Mouse (Mus musculus) heart, adult 2 months (tissue): ENCODE results near the gene Fam104a. TPM values are rescaled to one million over a fixed set of nuclear protein-coding genes. Genes with fewer than 3 reads are reported as not detected.

ENCODE experiments used
- DNase-seq, 2 experiments: peaks; one replicate each; pipeline ENCODE4 v3.0.0; 2021
- H3K27ac ChIP-seq: fragments of 200-600 bp; 2 replicates; pipeline ENCODE4 v1.8.1; 2022
- H3K27me3 ChIP-seq: fragments of 200-500 bp; 2 replicates; pipeline ENCODE4 v1.6.1; 2012; ENCODE audit warnings: mild to moderate bottlenecking, low read length, inconsistent platforms, mixed read lengths; ENCODE audit not compliant: control insufficient read depth, insufficient read depth
- H3K36me3 ChIP-seq: fragments of 200-500 bp; 2 replicates; pipeline ENCODE4 v1.6.1; 2012; ENCODE audit warnings: low read length, inconsistent platforms; ENCODE audit not compliant: control insufficient read depth, insufficient read depth
- H3K4me1 ChIP-seq: fragments of 200-500 bp; 2 replicates; pipeline ENCODE4 v1.6.1; 2011; ENCODE audit warnings: low read length; ENCODE audit not compliant: control insufficient read depth, insufficient read depth
- H3K4me3 ChIP-seq: fragments of 200-600 bp; 2 replicates; pipeline ENCODE4 v1.8.1; 2022
- H3K79me2 ChIP-seq: fragments of 200-500 bp; replicated peaks from 2 replicates; pipeline ENCODE4 v1.6.1; 2012; ENCODE audit warnings: mild to moderate bottlenecking, inconsistent platforms, low read length, moderate library complexity, mixed read lengths; ENCODE audit not compliant: control insufficient read depth, insufficient read depth
- H3K9ac ChIP-seq: fragments of 200-500 bp; 2 replicates; pipeline ENCODE4 v1.6.1; 2012; ENCODE audit warnings: low read depth, mild to moderate bottlenecking, control low read depth, inconsistent platforms, low read length, mixed read lengths
- CTCF ChIP-seq: fragments of 200-600 bp; IDR thresholded peaks from 2 replicates; pipeline ENCODE4 v1.8.1; 2022; ENCODE audit warnings: antibody characterized with exemption, mild to moderate bottlenecking, moderate library complexity
- EP300 ChIP-seq: fragments of 200-500 bp; IDR thresholded peaks from 2 replicates; pipeline ENCODE4 v1.6.1; 2011; ENCODE audit warnings: low read depth, low read length, control low read depth; ENCODE audit not compliant: insufficient read depth
- POLR2A ChIP-seq: fragments of 200-500 bp; IDR thresholded peaks from 2 replicates; pipeline ENCODE4 v1.6.1; 2011; ENCODE audit warnings: mild to moderate bottlenecking, low read depth, low read length, control low read depth; ENCODE audit not compliant: insufficient read depth
- WGBS: fragments of 180-500 bp; shearing (Covaris S2); methylation state at CpG from one replicate; pipeline ENCODE4 v1.1.7; 2018; 5-methylcytosine and 5-hydroxymethylcytosine counted together
- intact Hi-C: fragments of 180-260 bp; cut with DNase I; formaldehyde crosslinking; loops from one replicate; pipeline ENCODE4 v1.15.1; 2025
- polyA plus RNA-seq: library from polyadenylated mRNA; depleted of rRNA; stranded (reverse); fragments of >200 nt; gene quantifications from 2 replicates; pipeline ENCODE4 v1.2.3, GENCODE M21; 2012
- total RNA-seq, 2 experiments: library from RNA; stranded (reverse); gene quantifications; 2 replicates each; pipeline ENCODE4 v1.2.3; 2021

The Fam104a gene
- total and polyA plus RNA-seq, 3 experiments: 12.4 to 16.4 (median 15.3) TPM

- H3K9ac ChIP-seq: no peak overlapping the region
- no peaks in the 10 kb centered on the region for H3K79me2 ChIP-seq
- H3K4me1 ChIP-seq: peaks cover 10% of the 10 kb centered on the region
- no peak overlapping the region for H3K4me3 ChIP-seq
- WGBS: 85% methylated on average over 19 of the region's 19 CpGs
- H3K27me3 ChIP-seq: no peaks in the 10 kb centered on the region
- TF ChIP-seq CTCF: no peak
- no peak for TF ChIP-seq POLR2A
- intact Hi-C loops: no loop called here
- DNase-seq: no peak
- no peak overlapping the region for H3K27ac ChIP-seq
- no peaks in the 10 kb centered on the region for H3K36me3 ChIP-seq
These were observed 24.8 kb upstream of the Fam104a start for GRCm38 (mm10) chr11:113708629-113709213.

- H3K79me2 ChIP-seq: no peaks in the 10 kb centered on the region
- H3K36me3 ChIP-seq: no peaks in the 10 kb centered on the region
- no peaks in the 10 kb centered on the region for H3K27me3 ChIP-seq
- peaks cover 10% of the 10 kb centered on the region for H3K4me1 ChIP-seq
- no peak overlapping the region for H3K27ac ChIP-seq
- intact Hi-C loops: no loop called here
- H3K4me3 ChIP-seq: no peak overlapping the region
- 70% methylated on average over 15 of the region's 15 CpGs for WGBS
- DNase-seq: no peak
- TF ChIP-seq CTCF (no peak), POLR2A (no peak), EP300 (no peak)
- no peak overlapping the region for H3K9ac ChIP-seq
These were observed 22.2 kb upstream of the Fam104a start for GRCm38 (mm10) chr11:113705966-113706652.

- H3K79me2 ChIP-seq: no peaks in the 10 kb centered on the region
- H3K4me1 ChIP-seq: peaks cover 3% of the 10 kb centered on the region; the same call in 1 of the 2 replicates
- TF ChIP-seq CTCF (peak; percentile 99), POLR2A (no peak), EP300 (peak; percentile 98)
- 24% methylated on average over 5 of the region's 5 CpGs for WGBS
- no peak overlapping the region for H3K4me3 ChIP-seq
- no peak overlapping the region for H3K9ac ChIP-seq
- intact Hi-C loops: loop anchor here (1.0 to 5.0 kb wide), 3 partner anchors 47 to 526 kb away; partner anchors contain the start of gene Cdc42ep4
- no peaks in the 10 kb centered on the region for H3K27me3 ChIP-seq
- no peaks in the 10 kb centered on the region for H3K36me3 ChIP-seq
- peak; percentile 77 to 85 for DNase-seq
- H3K27ac ChIP-seq: no peak overlapping the region
These were observed 19.8 kb upstream of the Fam104a start for GRCm38 (mm10) chr11:113703758-113704157.

GRCm38 (mm10) chr11:113699643-113700042 lies 15.7 kb upstream of the Fam104a start:
- 89% methylated on average over 7 of the region's 7 CpGs for WGBS
- Histone ChIP-seq H3K9ac (no peak overlapping the region), H3K79me2 (no peaks in the 10 kb centered on the region), H3K27ac (no peak overlapping the region), H3K4me1 (peaks cover 3% of the 10 kb centered on the region; the same call in 1 of the 2 replicates), H3K36me3 (no peaks in the 10 kb centered on the region), H3K27me3 (no peaks in the 10 kb centered on the region), H3K4me3 (no peak overlapping the region)
- DNase-seq: no peak
- intact Hi-C loops: loop anchor here (5.0 kb wide), 1 partner anchor 522 kb away; no protein-coding TSS in a partner anchor
- TF ChIP-seq CTCF: no peak
- no peak for TF ChIP-seq POLR2A
- TF ChIP-seq EP300: no peak

- Histone ChIP-seq H3K27me3 (no peaks in the 10 kb centered on the region), H3K27ac (peak overlapping the region; percentile 4; the same call in 1 of the 2 replicates), H3K79me2 (no peaks in the 10 kb centered on the region), H3K36me3 (no peaks in the 10 kb centered on the region), H3K4me1 (no peaks in the 10 kb centered on the region), H3K9ac (no peak overlapping the region), H3K4me3 (no peak overlapping the region)
- DNase-seq: peak in 1 of 2 experiments; percentile 42
- 68% methylated on average over 12 of the region's 12 CpGs for WGBS
- TF ChIP-seq CTCF (no peak), EP300 (no peak), POLR2A (no peak)
- intact Hi-C loops: no loop called here
These were observed 14.1 kb upstream of the Fam104a start for GRCm38 (mm10) chr11:113698013-113698545.

- no peaks in the 10 kb centered on the region for H3K79me2 ChIP-seq
- H3K9ac ChIP-seq: no peak overlapping the region
- peak overlapping the region; percentile 28; the same call in 1 of the 2 replicates for H3K27ac ChIP-seq
- H3K4me3 ChIP-seq: no peak overlapping the region
- WGBS: 61% methylated on average over 5 of the region's 5 CpGs
- H3K4me1 ChIP-seq: no peaks in the 10 kb centered on the region
- H3K27me3 ChIP-seq: no peaks in the 10 kb centered on the region
- TF ChIP-seq POLR2A (no peak), EP300 (no peak)
- DNase-seq: no peak
- intact Hi-C loops: no loop called here
- no peaks in the 10 kb centered on the region for H3K36me3 ChIP-seq
These were observed 13.6 kb upstream of the Fam104a start for GRCm38 (mm10) chr11:113697571-113697970.
